Mouse (Mus musculus): ENCODE results near the gene Mlh1.

Mlh1 gene

GRCm38 (mm10) chr9:111271434-111272160 is at the start of gene Mlh1, which contains the start of gene Epm2aip1:
Gene Mlh1, minus strand, starts transcription at chr9:111271791.
Gene Epm2aip1, plus strand, starts transcription at chr9:111271929.
- peak; percentile 100 for DNase-seq (ENCODE audit: low read depth)

GRCm38 (mm10) chr9:111320912-111321311 is 49.3 kb upstream of the Mlh1 start:
- DNase-seq (ENCODE audit: low read depth): no peak

GRCm38 (mm10) chr9:111314219-111314618 is 42.6 kb upstream of the Mlh1 start:
- peak; percentile 50 for DNase-seq (ENCODE audit: low read depth)

GRCm38 (mm10) chr9:111313793-111314192 is 42.2 kb upstream of the Mlh1 start:
- no peak for DNase-seq (ENCODE audit: low read depth)

GRCm38 (mm10) chr9:111313299-111313698 is 41.7 kb upstream of the Mlh1 start:
- no peak for DNase-seq (ENCODE audit: low read depth)

- no peak for DNase-seq (ENCODE audit: low read depth)
These were observed 41.0 kb upstream of the Mlh1 start for GRCm38 (mm10) chr9:111312442-111313141.

GRCm38 (mm10) chr9:111311843-111312441 is 40.4 kb upstream of the Mlh1 start:
- no peak for DNase-seq (ENCODE audit: low read depth)

- DNase-seq (ENCODE audit: low read depth): no peak
These were observed 39.6 kb upstream of the Mlh1 start, which contains the start of gene Trank1 for GRCm38 (mm10) chr9:111311031-111311842. Gene Trank1, plus strand, starts transcription at chr9:111311739.

GRCm38 (mm10) chr9:111306142-111306541 is 34.6 kb upstream of the Mlh1 start:
- no peak for DNase-seq (ENCODE audit: low read depth)

GRCm38 (mm10) chr9:111304036-111304435 is 32.4 kb upstream of the Mlh1 start:
- DNase-seq (ENCODE audit: low read depth): no peak

- DNase-seq (ENCODE audit: low read depth): no peak
These were observed 30.7 kb upstream of the Mlh1 start for GRCm38 (mm10) chr9:111302196-111302831.

- DNase-seq (ENCODE audit: low read depth): no peak
These were observed 27.0 kb upstream of the Mlh1 start for GRCm38 (mm10) chr9:111298606-111299005.

- no peak for DNase-seq (ENCODE audit: low read depth)
These were observed 24.8 kb upstream of the Mlh1 start for GRCm38 (mm10) chr9:111296433-111296832.

GRCm38 (mm10) chr9:111295323-111295722 is 23.7 kb upstream of the Mlh1 start:
- no peak for DNase-seq (ENCODE audit: low read depth)

GRCm38 (mm10) chr9:111294911-111295310 is 23.3 kb upstream of the Mlh1 start:
- no peak for DNase-seq (ENCODE audit: low read depth)

GRCm38 (mm10) chr9:111293234-111293633 is 21.6 kb upstream of the Mlh1 start:
- DNase-seq (ENCODE audit: low read depth): no peak

GRCm38 (mm10) chr9:111290539-111291100 is 19.0 kb upstream of the Mlh1 start:
- DNase-seq (ENCODE audit: low read depth): no peak

GRCm38 (mm10) chr9:111289832-111290339 is 18.3 kb upstream of the Mlh1 start:
- peak; percentile 87 for DNase-seq (ENCODE audit: low read depth)

- DNase-seq (ENCODE audit: low read depth): peak; percentile 60
These were observed 17.8 kb upstream of the Mlh1 start for GRCm38 (mm10) chr9:111289294-111289831.

- no peak for DNase-seq (ENCODE audit: low read depth)
These were observed 16.4 kb upstream of the Mlh1 start for GRCm38 (mm10) chr9:111287956-111288355.

GRCm38 (mm10) chr9:111286468-111286867 is 14.9 kb upstream of the Mlh1 start:
- no peak for DNase-seq (ENCODE audit: low read depth)

Data from NIH3T3 (cell line).